Mouse (Mus musculus): ENCODE measurements around the gene Taar7e.
"Not testable (repeated sequence)": the region's sequence is repeated elsewhere in the genome, so short reads cannot be mapped to it uniquely, and the experiment has no call there.

The Taar7e gene

DNA sequence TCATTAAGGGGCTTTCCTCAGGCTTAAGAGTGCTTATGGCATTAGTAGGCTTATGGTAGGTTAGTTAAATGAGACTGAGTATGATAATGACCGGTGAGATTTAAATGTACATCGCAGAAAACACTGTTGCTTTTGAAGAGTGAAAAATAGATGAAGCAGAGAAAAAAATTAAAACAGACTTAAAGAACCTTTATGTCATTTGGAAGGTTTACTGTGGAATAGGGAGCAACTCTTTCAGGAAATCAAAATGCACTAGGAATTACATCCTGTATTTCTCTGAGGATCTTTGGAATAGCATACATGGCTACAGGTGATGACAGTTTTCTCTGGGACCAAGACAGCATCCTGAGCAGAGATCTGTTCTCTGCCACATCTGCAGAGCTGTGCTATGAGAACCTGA lies at the start of gene Taar7e:
Gene Taar7e (plus strand): TSS at position 301 of the 400 bp plus-strand sequence.
- no peak for DNase-seq (ENCODE audit: low spot score)

DNA sequence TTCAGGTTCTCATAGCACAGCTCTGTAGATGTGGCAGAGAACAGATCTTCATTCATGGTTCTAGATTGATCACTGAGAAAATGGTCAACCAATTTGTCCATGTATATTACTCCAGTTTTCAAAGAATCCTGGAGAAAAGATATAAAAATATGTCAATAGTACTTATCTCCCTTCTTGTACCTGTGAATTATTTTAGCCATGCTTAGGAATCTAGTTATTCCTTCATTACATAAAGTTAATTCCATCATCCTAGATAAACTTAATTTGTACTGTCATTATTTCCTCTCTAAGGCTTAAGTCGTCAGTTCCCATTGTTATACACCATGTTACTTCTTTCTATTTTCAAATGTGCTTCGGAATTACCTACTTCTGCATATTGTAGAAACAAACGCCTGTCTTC lies 44.0 kb upstream of the Taar7e start, which contains the start of gene Taar7a:
Gene Taar7a (minus strand): TSS at position 101 of the 400 bp plus-strand sequence.
- DNase-seq (ENCODE audit: low spot score) = no peak

DNA sequence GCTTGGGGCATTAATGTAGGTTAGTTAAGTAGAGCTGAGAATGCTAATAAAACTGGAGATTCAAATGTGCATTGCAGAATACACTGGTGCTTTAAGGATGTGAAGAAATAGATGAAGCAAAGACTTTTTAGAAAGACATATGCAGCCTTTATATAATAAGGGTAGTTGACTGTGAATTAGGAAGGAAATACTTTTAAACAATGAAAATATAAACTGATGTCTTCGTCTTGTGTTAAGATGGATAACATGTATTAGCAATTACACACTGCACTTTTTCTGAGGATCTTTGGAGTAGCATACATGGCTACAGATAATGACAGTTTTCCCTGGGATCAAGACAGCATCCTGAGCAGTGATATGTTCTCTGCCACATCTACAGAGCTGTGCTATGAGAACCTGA lies 37.8 kb upstream of the Taar7e start, which contains the start of gene Taar7b:
Gene Taar7b (plus strand): TSS at position 301 of the 400 bp plus-strand sequence.
- DNase-seq (ENCODE audit: low spot score) = no peak

DNA sequence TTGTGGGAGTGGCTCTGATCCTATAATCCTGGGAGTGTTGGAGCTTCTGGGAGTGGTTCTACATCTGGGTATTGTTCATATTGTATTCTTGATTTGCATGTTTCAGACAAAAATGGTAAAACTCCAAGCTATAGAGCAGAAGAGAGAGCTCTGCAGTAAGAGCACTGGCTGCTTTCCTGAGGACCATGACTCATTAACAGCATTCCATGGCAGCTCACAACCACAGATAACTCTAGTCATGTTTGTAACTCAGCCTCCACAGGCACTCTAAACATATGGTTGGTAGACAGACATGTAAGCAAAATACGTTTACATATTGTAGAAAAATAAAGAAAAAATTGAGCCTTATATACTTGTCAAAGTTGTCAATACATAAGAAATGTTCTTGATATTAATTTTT lies 31.0 kb upstream of the Taar7e start:
- DNase-seq (ENCODE audit: low spot score) = no peak

DNA sequence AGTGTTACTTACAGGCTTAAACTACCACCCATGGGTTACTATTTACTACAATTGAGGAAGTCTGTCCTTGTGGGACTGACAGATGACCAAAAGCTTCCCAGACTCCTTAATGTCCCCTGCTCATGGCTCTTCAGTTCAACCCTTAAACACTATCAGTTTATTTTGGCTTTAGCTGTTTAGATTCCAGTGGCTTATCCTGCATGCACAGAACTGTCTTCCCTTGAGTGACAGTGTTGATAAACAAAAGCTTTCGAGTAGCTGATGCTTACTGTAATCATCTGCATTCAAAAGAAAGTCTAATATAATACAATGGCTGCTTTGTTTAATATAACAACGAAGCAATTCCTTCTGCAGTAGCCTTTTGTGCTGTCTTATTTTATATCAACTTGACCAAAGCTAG lies 30.4 kb upstream of the Taar7e start:
- DNase-seq (ENCODE audit: low spot score) = no peak

DNA sequence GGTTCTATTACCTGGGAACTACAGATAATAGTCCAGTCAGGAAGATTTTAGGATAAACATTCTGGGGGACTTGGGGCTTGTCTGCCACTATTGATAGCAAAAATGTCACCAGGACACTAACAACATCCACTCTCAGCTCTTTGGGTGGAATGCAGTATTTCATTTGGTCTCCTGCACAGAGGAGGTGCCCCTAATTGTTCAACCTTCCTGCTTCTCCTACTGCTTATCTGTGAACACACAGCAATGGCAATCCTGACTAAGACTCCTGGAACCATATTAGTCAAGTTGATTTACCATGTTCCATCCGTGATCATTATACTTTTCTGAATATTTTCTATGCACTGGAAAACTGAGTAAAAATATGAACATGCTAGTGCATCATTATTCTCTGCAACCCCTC lies 29.3 kb upstream of the Taar7e start:
- no peak for DNase-seq (ENCODE audit: low spot score)

DNA sequence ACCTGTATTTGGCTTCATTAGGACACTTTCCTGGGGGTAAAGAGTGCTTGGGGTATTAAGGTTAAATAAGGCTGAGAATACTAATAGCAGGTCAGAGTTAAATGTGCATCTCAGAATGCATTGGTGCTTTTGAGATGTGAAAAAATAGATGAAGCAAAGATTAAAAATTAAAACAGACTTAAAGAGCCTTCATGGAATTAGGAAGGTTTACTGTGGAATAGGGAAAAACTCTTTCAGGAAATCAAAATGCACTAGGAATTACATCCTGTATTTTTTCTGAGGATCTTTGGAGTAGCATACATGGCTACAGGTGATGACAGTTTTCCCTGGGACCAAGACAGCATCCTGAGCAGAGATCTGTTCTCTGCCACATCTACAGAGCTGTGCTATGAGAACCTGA lies 10.5 kb upstream of the Taar7e start, which contains the start of gene Taar7d:
Gene Taar7d (plus strand): TSS at position 301 of the 400 bp plus-strand sequence.
- no peak for DNase-seq (ENCODE audit: low spot score)

DNA sequence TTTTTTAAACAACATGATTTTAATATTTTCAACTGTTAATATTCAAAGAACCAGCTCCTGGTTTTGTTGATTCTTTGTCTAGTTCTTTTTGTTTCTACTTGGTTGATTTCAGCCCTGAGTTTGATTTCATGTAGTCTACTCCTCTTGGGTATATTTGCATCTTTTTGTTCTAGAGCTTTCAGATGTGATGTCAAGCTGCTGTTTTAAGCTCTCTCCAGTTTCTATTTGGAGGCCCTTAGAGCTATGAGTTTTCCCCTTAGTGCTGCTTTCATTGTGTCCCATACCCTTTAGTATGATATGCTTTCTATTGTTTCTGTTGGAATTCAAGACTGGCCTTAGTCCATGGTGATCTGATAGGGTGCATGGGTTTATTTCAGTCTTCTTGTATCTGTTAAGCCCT lies 6.1 kb upstream of the Taar7e start:
- no peak for DNase-seq (ENCODE audit: low spot score)

DNA sequence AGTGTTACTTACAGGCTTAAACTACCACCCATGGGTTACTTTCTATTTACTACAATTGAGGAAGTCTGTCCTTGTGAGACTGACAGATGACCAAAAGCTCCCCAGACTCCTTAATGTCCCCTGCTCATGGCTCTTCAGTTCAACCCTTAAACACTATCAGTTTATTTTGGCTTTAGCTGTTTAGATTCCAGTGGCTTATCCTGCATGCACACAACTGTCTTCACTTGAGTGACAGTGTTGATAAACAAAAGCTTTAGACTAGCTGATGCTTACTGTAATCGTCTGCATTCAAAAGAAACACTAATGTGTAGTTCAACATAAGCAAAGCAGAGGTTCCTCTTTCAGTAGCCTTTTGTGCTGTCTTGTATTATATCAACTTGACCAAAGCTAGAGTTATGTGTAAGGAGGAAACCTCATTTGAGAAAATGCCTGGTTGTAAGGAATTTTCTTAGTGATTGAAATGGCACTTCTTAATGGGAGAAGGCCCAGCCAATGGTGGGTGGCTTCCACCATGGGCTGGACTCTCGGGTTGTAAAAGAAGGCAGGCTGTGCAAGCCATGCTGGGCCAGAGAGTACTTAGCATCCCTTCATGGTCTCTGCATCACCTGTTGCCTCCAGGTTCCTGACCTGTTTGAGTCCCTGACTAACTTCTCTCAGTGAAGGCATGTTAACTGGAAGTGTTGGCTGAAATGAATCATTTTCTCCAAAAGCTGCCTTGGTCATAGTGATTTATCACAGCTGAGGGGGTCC lies 2.9 kb downstream of the Taar7e start:
- no peak for DNase-seq (ENCODE audit: low spot score)

DNA sequence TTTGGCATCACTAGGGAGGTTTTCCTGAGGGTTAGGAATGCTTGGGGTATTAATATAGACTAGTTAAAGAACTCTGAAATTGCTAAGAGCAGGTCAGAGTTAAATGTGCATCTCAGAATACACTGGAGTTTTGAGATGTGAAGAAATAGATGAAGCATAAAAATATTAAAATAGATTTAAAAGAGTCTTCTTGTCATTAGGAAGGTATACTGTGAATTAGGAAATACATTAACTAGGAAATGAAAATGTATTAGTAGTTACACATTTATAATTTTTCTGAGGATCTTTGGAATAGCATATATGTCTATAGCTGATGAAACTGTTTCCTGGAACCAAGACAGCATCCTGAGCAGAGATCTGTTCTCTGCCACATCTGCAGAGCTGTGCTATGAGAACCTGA lies 11.8 kb downstream of the Taar7e start, which contains the start of gene Taar7f:
Gene Taar7f (plus strand): TSS at position 301 of the 400 bp plus-strand sequence.
- DNase-seq (ENCODE audit: low spot score) = no peak

DNA sequence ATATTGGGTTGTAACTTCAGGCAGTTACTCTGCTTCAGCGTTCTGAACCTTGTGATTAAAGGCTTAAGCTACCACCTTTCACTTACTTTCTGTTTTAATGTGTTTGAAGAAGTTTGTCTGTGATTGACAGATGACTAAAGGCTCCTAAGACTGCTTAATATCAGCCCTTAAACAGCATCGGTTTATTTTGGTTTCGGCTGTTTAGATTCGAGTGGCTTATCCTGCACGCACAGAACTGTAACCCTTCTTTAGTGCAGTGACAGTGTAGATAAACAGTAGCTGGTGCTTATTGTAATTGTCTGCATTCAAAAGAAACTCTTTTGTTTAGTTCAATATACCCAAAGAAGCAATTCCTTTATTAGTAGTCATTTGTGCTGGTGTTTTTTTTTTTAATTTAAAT lies 14.6 kb downstream of the Taar7e start:
- no peak for DNase-seq (ENCODE audit: low spot score)

DNA sequence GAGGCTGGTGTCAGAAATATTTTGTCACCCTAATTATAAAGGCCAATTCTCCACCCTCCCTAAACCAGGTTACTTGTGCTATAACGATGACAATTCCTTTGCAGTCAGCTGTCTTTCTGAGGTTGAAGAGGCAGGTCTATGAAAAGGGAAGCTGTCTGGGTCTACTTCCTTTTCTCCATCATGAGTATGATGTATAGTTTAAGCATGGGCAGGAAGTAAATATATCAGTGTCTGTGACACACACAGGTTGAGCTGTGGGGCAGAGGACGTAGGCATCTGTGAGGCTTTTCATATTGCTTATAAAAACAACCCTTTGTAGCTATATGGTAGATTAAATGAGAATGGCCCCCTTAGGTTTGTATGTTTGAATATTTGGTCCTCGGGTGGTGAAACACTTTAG lies 21.6 kb downstream of the Taar7e start:
- DNase-seq (ENCODE audit: low spot score) = no peak

DNA sequence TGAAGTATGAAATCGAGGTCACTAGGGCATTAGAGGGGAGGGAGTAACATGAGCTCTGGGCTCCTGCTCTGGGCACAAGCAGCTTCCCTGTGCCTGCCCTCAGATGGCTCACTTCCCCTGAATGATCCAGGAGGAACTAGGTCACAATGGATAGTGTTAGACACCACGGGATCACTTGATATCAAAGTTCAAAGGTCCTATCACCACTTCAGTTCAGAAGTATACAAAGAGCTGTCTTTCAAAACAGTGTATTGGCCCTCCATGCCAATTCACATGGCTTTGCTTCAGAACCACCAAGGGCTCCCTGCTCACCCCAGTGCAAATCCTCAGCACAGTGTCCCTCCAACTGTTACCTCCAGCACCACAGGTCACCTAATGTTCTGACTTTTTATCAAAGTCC lies 37.3 kb downstream of the Taar7e start:
- not testable (repeated sequence) for DNase-seq (ENCODE audit: low spot score)

DNA sequence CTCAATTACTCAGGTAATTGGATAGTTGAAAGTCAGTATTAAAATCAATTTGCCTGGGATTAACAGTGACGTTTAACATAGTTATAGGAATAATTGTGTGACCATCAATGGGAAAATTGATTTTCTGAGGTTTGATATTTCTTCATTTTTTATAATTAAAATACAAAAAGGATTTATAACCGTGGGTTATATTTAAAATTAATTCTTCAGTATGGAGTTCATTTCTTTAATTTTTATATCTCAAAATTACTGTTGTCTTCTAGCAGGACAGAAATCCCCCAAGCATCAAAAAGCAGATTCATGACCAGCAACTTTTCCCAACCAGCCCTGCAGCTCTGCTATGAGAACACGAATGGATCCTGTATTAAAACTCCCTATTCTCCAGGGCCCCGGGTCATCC lies 38.8 kb downstream of the Taar7e start, which contains the start of gene Taar8a:
Gene Taar8a (plus strand): TSS at position 301 of the 400 bp plus-strand sequence.
- not testable (repeated sequence) for DNase-seq (ENCODE audit: low spot score)

DNA sequence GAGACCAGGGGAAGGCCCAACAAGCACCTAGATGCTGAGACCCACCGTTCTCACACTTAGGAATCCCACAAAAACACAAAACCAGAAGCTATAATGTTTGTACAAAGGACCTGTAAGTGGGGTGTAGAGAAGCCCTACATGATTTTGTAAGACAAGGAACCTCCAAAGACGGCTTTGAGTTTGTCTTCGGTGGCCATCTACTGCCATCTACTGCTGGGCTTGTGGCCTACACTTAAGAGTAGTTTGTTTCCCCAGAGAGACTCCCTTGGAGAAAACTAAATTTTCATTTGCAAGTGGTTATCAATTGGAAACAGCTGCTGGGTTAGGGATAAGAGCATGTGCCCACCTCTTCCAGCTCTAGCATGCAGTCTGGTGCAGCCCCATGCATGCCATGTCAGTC lies 42.8 kb downstream of the Taar7e start:
- DNase-seq (ENCODE audit: low spot score) = no peak

DNA sequence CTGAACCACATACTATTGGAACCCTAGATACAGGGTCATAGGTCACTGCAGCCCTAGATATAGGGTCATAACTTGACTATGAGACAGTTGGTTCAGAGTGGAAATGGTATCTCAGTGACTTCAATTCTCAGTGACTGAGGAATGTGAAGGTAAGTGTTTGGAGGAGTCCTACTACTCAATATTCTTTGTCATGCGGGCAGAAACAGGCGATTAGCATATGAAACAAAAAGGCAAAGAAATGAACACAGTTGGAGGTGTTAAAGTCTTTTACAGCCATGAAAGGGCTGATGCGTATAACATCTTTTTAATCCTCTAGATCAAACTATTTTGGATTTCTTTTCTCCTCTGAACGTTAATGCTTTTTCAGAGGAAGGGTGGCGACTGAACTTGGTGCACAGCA lies 48.5 kb downstream of the Taar7e start:
- no peak for DNase-seq (ENCODE audit: low spot score)

DNA sequence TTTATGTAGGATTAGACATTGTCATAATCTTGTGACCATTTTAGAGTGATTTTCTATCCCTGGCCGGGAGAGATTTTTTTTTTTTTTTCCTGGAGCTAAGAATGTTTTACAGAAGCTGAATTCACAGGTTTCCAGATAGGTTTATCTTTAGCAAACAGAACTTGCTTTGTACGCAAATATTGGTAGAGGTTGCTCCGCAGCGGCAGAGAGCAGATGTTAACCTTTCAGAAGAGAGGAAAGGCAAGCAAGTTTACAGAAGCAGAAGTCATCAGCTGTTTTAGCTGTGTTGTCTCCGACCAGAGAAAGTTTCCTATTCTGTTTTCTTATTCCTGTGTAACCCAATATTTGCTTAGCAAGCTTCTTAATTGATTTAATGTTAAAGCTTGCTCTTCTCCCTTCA lies 49.1 kb downstream of the Taar7e start:
- DNase-seq (ENCODE audit: low spot score) = no peak

DNA sequence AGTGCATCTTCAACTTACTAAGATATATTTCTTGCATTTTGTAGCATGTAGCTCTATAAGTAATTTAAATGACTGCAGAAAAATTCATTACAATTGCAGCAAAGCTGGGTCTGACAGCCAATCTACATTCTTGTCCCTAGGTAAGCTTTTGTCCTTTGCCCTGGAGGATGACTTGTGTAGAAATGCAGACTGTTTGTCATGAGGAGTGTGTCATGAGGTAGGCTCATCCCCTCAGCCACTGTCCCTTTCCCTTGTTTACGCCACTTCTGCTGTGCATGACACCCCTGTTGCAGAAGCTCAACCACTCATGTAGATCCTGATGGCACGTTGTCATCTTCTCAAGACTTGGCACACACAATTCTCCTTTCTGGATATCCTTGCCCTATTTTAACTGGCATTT lies 49.8 kb downstream of the Taar7e start:
- DNase-seq (ENCODE audit: low spot score) = no peak
